Mouse (Mus musculus) embryonic fibroblast, embryonic 13.5 days (primary cell): ENCODE results near the gene Tenm1.

Experiments
- CTCF ChIP-seq: IDR thresholded peaks from 2 replicates; pipeline ENCODE4 v1.5.1; 2011; ENCODE audit warnings: mild to moderate bottlenecking, control low read depth, low read length, moderate library complexity, borderline replicate concordance; ENCODE audit not compliant: insufficient read depth
- POLR2A ChIP-seq: IDR thresholded peaks from 2 replicates; pipeline ENCODE4 v1.6.1; 2011; ENCODE audit warnings: low read depth, mild to moderate bottlenecking, control low read depth, low read length, moderate library complexity

GRCm38 (mm10) chrX:42512567-42512966, 916.4 kb downstream of the Tenm1 start:
- no peak for TF ChIP-seq POLR2A
- peak; percentile 17; the same call in 1 of the 2 replicates for TF ChIP-seq CTCF
